Mouse (Mus musculus) limb, embryonic 15.5 days (tissue): ENCODE measurements around the gene Tiam2. TPM values are rescaled to one million over a fixed set of nuclear protein-coding genes. Genes with fewer than 3 reads are reported as not detected.

ENCODE experiments used
- ATAC-seq: fragments of 200-750 bp; cut with Nextera tagmentation; 2 replicates; pipeline ENCODE4 v1.8.0; 2017; ENCODE audit warnings: low read depth, moderate TSS enrichment; ENCODE audit not compliant: insufficient number of reproducible peaks, low FRiP score, low TSS enrichment
- H3K27ac ChIP-seq: fragments of 300-500 bp; sonication (generic); 2 replicates; pipeline ENCODE4 v1.5.1; 2015; ENCODE audit warnings: moderate library complexity, mild to moderate bottlenecking, inconsistent platforms
- H3K27me3 ChIP-seq: fragments of 300-500 bp; sonication (generic); 2 replicates; pipeline ENCODE4 v1.6.1; 2015; ENCODE audit warnings: inconsistent platforms
- H3K36me3 ChIP-seq: fragments of 300-500 bp; sonication (generic); 2 replicates; pipeline ENCODE4 v1.6.1; 2015; ENCODE audit warnings: inconsistent platforms
- H3K4me1 ChIP-seq: fragments of 300-500 bp; sonication (generic); 2 replicates; pipeline ENCODE4 v1.6.1; 2015; ENCODE audit warnings: inconsistent platforms
- H3K4me2 ChIP-seq: fragments of 300-500 bp; sonication (generic); 2 replicates; pipeline ENCODE4 v1.6.1; 2015; ENCODE audit warnings: mild to moderate bottlenecking, inconsistent platforms
- H3K4me3 ChIP-seq: fragments of 300-500 bp; sonication (generic); 2 replicates; pipeline ENCODE4 v1.5.1; 2015; ENCODE audit warnings: mild to moderate bottlenecking, inconsistent platforms
- H3K9ac ChIP-seq: fragments of 300-500 bp; sonication (generic); 2 replicates; pipeline ENCODE4 v1.6.1; 2015; ENCODE audit warnings: inconsistent platforms
- H3K9me3 ChIP-seq: fragments of 300-500 bp; sonication (generic); 2 replicates; pipeline ENCODE4 v1.6.1; 2016; ENCODE audit warnings: inconsistent platforms
- WGBS: fragments of 180-500 bp; shearing (Covaris S2); methylation state at CpG from one replicate; pipeline ENCODE4 v1.1.7; 2015; 5-methylcytosine and 5-hydroxymethylcytosine counted together
- polyA plus RNA-seq: library from polyadenylated mRNA; unstranded; fragments of >200 nt; fragmentation: Nextera tagmentation; extraction: Ambion mirVana; gene quantifications from 2 replicates; pipeline ENCODE4 v1.2.1, GENCODE M21; 2015

The Tiam2 gene
- polyA plus RNA-seq, 1 experiment from 2014 or later = 19.2 TPM

GRCm38 (mm10) chr17:3368386-3368785, 42.0 kb downstream of the Tiam2 start:
- no peak for ATAC-seq
- WGBS = 31% methylated on average over 1 of the region's 1 CpGs
- H3K9ac ChIP-seq = no peak overlapping the region
- H3K4me1 ChIP-seq = peaks cover 29% of the 10 kb centered on the region
- no peaks in the 10 kb centered on the region for H3K9me3 ChIP-seq
- no peak overlapping the region for H3K4me2 ChIP-seq
- H3K4me3 ChIP-seq = no peak overlapping the region
- no peaks in the 10 kb centered on the region for H3K27me3 ChIP-seq
- H3K36me3 ChIP-seq = no peaks in the 10 kb centered on the region; the same call in none of the 2 replicates
- no peak overlapping the region for H3K27ac ChIP-seq

GRCm38 (mm10) chr17:3369631-3370030, 43.3 kb downstream of the Tiam2 start:
- Histone ChIP-seq H3K36me3 (no peaks in the 10 kb centered on the region; the same call in none of the 2 replicates), H3K4me3 (no peak overlapping the region), H3K27ac (peak overlapping the region; percentile 47), H3K4me2 (no peak overlapping the region), H3K9me3 (no peaks in the 10 kb centered on the region), H3K9ac (no peak overlapping the region), H3K4me1 (peaks cover 29% of the 10 kb centered on the region), H3K27me3 (no peaks in the 10 kb centered on the region)
- 0 out of 2 replicates have a peak, but pooled peaks have one; percentile 35 for ATAC-seq
- 23% methylated on average over 4 of the region's 4 CpGs for WGBS

GRCm38 (mm10) chr17:3378606-3379005, 52.2 kb downstream of the Tiam2 start:
- 61% methylated on average over 2 of the region's 2 CpGs for WGBS
- Histone ChIP-seq H3K4me1 (no peaks in the 10 kb centered on the region), H3K4me2 (no peak overlapping the region), H3K9me3 (no peaks in the 10 kb centered on the region), H3K27me3 (no peaks in the 10 kb centered on the region), H3K9ac (no peak overlapping the region), H3K4me3 (no peak overlapping the region), H3K27ac (no peak overlapping the region), H3K36me3 (no peaks in the 10 kb centered on the region)
- no peak for ATAC-seq

- Histone ChIP-seq H3K4me2 (no peak overlapping the region), H3K9me3 (no peaks in the 10 kb centered on the region), H3K36me3 (no peaks in the 10 kb centered on the region), H3K27me3 (no peaks in the 10 kb centered on the region), H3K4me1 (no peaks in the 10 kb centered on the region), H3K27ac (no peak overlapping the region), H3K9ac (no peak overlapping the region), H3K4me3 (no peak overlapping the region)
- WGBS = 37% methylated on average over 8 of the region's 13 CpGs
- ATAC-seq = no peak
These were observed 53.6 kb downstream of the Tiam2 start for GRCm38 (mm10) chr17:3379753-3380588.

GRCm38 (mm10) chr17:3385391-3385790, 59.0 kb downstream of the Tiam2 start:
- WGBS = 63% methylated on average over 1 of the region's 1 CpGs
- H3K9ac ChIP-seq = no peak overlapping the region
- ATAC-seq = no peak
- H3K4me1 ChIP-seq = no peaks in the 10 kb centered on the region
- no peak overlapping the region for H3K4me3 ChIP-seq
- no peak overlapping the region for H3K27ac ChIP-seq
- no peaks in the 10 kb centered on the region for H3K27me3 ChIP-seq
- no peaks in the 10 kb centered on the region for H3K9me3 ChIP-seq
- H3K4me2 ChIP-seq = no peak overlapping the region
- H3K36me3 ChIP-seq = no peaks in the 10 kb centered on the region

GRCm38 (mm10) chr17:3387819-3388218, 61.4 kb downstream of the Tiam2 start:
- 36% methylated on average over 4 of the region's 4 CpGs for WGBS
- Histone ChIP-seq H3K36me3 (no peaks in the 10 kb centered on the region), H3K9me3 (no peaks in the 10 kb centered on the region), H3K4me2 (no peak overlapping the region), H3K9ac (no peak overlapping the region), H3K27ac (no peak overlapping the region), H3K4me3 (no peak overlapping the region), H3K4me1 (no peaks in the 10 kb centered on the region), H3K27me3 (no peaks in the 10 kb centered on the region)
- ATAC-seq = no peak

- Histone ChIP-seq H3K4me2 (no peak overlapping the region), H3K4me1 (peaks cover 2% of the 10 kb centered on the region; the same call in 1 of the 2 replicates), H3K9ac (no peak overlapping the region), H3K9me3 (no peaks in the 10 kb centered on the region), H3K27ac (no peak overlapping the region), H3K27me3 (no peaks in the 10 kb centered on the region), H3K36me3 (no peaks in the 10 kb centered on the region), H3K4me3 (no peak overlapping the region)
- WGBS = 48% methylated on average over 4 of the region's 4 CpGs
- ATAC-seq = no peak
These were observed 63.4 kb downstream of the Tiam2 start for GRCm38 (mm10) chr17:3389741-3390140.

GRCm38 (mm10) chr17:3393981-3394380, 67.6 kb downstream of the Tiam2 start:
- Histone ChIP-seq H3K4me1 (peaks cover 15% of the 10 kb centered on the region; the same call in 1 of the 2 replicates), H3K4me2 (no peak overlapping the region), H3K4me3 (no peak overlapping the region), H3K9me3 (no peaks in the 10 kb centered on the region), H3K27ac (no peak overlapping the region), H3K36me3 (no peaks in the 10 kb centered on the region), H3K9ac (no peak overlapping the region), H3K27me3 (no peaks in the 10 kb centered on the region)
- no peak for ATAC-seq
- 64% methylated on average over 2 of the region's 2 CpGs for WGBS

- no peak overlapping the region for H3K4me2 ChIP-seq
- no peak overlapping the region for H3K9ac ChIP-seq
These were observed 68.6 kb downstream of the Tiam2 start for GRCm38 (mm10) chr17:3394985-3395384.

GRCm38 (mm10) chr17:3396881-3397281, 70.5 kb downstream of the Tiam2 start:
- H3K4me1 ChIP-seq = peaks cover 16% of the 10 kb centered on the region; the same call in 1 of the 2 replicates
- H3K9me3 ChIP-seq = no peaks in the 10 kb centered on the region
- peak overlapping the region; percentile 73 for H3K27ac ChIP-seq
- ATAC-seq = no peak
- H3K9ac ChIP-seq = no peak overlapping the region
- peak overlapping the region; percentile 16 for H3K4me3 ChIP-seq
- WGBS = 53% methylated on average over 12 of the region's 12 CpGs
- H3K27me3 ChIP-seq = no peaks in the 10 kb centered on the region
- H3K4me2 ChIP-seq = no peak overlapping the region
- H3K36me3 ChIP-seq = no peaks in the 10 kb centered on the region

More at GRCm38 (mm10) chr17:3394985-3395384, 68.6 kb downstream of the Tiam2 start:
- no peak overlapping the region for H3K27ac ChIP-seq
- no peaks in the 10 kb centered on the region for H3K9me3 ChIP-seq
- WGBS = 85% methylated on average over 2 of the region's 2 CpGs
- no peaks in the 10 kb centered on the region for H3K36me3 ChIP-seq
- ATAC-seq = no peak
- H3K4me1 ChIP-seq = peaks cover 15% of the 10 kb centered on the region; the same call in 1 of the 2 replicates
- H3K27me3 ChIP-seq = no peaks in the 10 kb centered on the region
- no peak overlapping the region for H3K4me3 ChIP-seq

- Histone ChIP-seq H3K9ac (no peak overlapping the region), H3K27ac (0 out of 2 replicates have a peak overlapping the region, but pooled peaks have one; percentile 33), H3K4me3 (peak overlapping the region; percentile 16; the same call in 1 of the 2 replicates), H3K4me2 (no peak overlapping the region), H3K27me3 (no peaks in the 10 kb centered on the region), H3K36me3 (no peaks in the 10 kb centered on the region), H3K9me3 (no peaks in the 10 kb centered on the region), H3K4me1 (peaks cover 18% of the 10 kb centered on the region; the same call in 1 of the 2 replicates)
- no peak for ATAC-seq
- 41% methylated on average over 5 of the region's 5 CpGs for WGBS
These were observed 71.5 kb downstream of the Tiam2 start for GRCm38 (mm10) chr17:3397836-3398235.

GRCm38 (mm10) chr17:3405350-3406073, 79.1 kb downstream of the Tiam2 start:
- WGBS = 56% methylated on average over 9 of the region's 9 CpGs
- Histone ChIP-seq H3K27me3 (no peaks in the 10 kb centered on the region), H3K36me3 (no peaks in the 10 kb centered on the region), H3K4me1 (peaks cover 29% of the 10 kb centered on the region), H3K9me3 (no peaks in the 10 kb centered on the region), H3K27ac (peak overlapping the region; percentile 63), H3K4me2 (no peak overlapping the region), H3K4me3 (no peak overlapping the region), H3K9ac (no peak overlapping the region)
- no peak for ATAC-seq
